Mouse (Mus musculus) testis, adult 2 months (tissue): Measurements from ENCODE around the gene Myrfl. TPM values are rescaled to one million over a fixed set of nuclear protein-coding genes. Genes with fewer than 3 reads are reported as not detected.

Experiments
- H3K27ac ChIP-seq: fragments of 200-500 bp; 2 replicates; pipeline ENCODE4 v1.5.1; 2012; ENCODE audit warnings: low read depth, low read length; ENCODE audit not compliant: control insufficient read depth, insufficient read depth
- H3K27me3 ChIP-seq: fragments of 200-500 bp; 2 replicates; pipeline ENCODE4 v1.6.1; 2012; ENCODE audit warnings: mild to moderate bottlenecking, low read length, moderate library complexity; ENCODE audit not compliant: control insufficient read depth, insufficient read depth
- H3K36me3 ChIP-seq: fragments of 200-500 bp; 2 replicates; pipeline ENCODE4 v1.6.1; 2012; ENCODE audit warnings: mild to moderate bottlenecking, low read length; ENCODE audit not compliant: control insufficient read depth, insufficient read depth
- H3K4me1 ChIP-seq: fragments of 200-500 bp; 2 replicates; pipeline ENCODE4 v1.6.1; 2012; ENCODE audit warnings: low read length; ENCODE audit not compliant: control insufficient read depth, insufficient read depth
- H3K4me3 ChIP-seq: fragments of 200-500 bp; 2 replicates; pipeline ENCODE4 v1.5.1; 2012; ENCODE audit warnings: low read depth, mild to moderate bottlenecking, low read length, moderate library complexity, mixed read lengths; ENCODE audit not compliant: control insufficient read depth
- CTCF ChIP-seq: fragments of 200-500 bp; IDR thresholded peaks from 2 replicates; pipeline ENCODE4 v1.5.1; 2012; ENCODE audit warnings: low read depth, mild to moderate bottlenecking, inconsistent platforms, low read length, moderate library complexity; ENCODE audit not compliant: control insufficient read depth, insufficient read depth, insufficient replicate concordance
- POLR2A ChIP-seq: fragments of 200-500 bp; IDR thresholded peaks from 2 replicates; pipeline ENCODE4 v1.6.1; 2012; ENCODE audit warnings: low read depth, mild to moderate bottlenecking, inconsistent platforms, low read length, moderate library complexity; ENCODE audit not compliant: control insufficient read depth
- polyA plus RNA-seq: library from polyadenylated mRNA; depleted of rRNA; stranded (reverse); fragments of >200 nt; gene quantifications from 2 replicates; pipeline ENCODE4 v1.2.3, GENCODE M21; 2012

Myrfl gene
- polyA plus RNA-seq, 1 experiment, result 0.09 TPM

DNA sequence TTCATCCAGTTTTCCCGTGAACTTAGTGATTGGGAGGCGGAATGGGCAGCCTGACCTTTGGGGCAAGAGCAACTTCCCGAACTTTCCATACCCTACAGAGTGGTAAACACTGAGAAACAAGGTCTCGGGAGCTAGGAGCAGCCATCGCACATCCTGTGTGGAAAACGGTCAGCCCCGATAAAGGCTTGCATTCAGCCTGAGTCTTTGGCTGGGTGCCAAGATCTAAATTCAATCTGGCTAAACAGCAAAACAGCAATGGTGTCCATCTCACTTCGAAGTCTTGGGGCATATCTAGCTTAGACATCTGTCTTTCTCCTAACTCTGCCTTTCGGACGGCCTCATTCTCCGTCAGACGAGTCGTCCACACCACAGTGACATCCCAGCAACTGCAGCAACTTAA is 128.1 kb downstream of the Myrfl start:
- Histone ChIP-seq H3K27ac (no peak overlapping the region), H3K27me3 (no peaks in the 10 kb centered on the region), H3K36me3 (no peaks in the 10 kb centered on the region), H3K4me3 (no peak overlapping the region), H3K4me1 (no peaks in the 10 kb centered on the region)
- no peak for TF ChIP-seq POLR2A
- no peak for TF ChIP-seq CTCF

DNA sequence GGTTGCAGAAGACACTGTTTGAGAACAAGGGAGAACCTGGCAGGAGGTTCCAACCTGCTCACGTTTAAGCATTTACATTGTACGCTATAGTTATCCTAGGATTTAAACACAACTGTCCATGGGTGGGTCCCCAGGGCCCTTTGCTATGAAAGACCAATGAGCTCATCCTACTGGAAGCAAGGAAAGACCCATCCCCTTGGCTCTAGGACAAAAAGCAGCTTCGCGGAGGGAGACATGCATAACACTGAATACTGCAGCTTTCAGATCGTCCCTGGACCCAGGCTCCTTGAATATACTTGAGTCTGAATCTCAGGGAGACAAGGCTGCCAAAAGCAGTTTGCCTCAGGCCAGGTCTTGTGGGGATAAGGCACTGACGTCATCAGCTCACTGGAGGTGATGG is 130.2 kb downstream of the Myrfl start:
- Histone ChIP-seq H3K27me3 (no peaks in the 10 kb centered on the region), H3K4me3 (no peak overlapping the region), H3K4me1 (peaks cover 4% of the 10 kb centered on the region), H3K36me3 (no peaks in the 10 kb centered on the region), H3K27ac (no peak overlapping the region)
- TF ChIP-seq POLR2A (no peak), CTCF (no peak)

DNA sequence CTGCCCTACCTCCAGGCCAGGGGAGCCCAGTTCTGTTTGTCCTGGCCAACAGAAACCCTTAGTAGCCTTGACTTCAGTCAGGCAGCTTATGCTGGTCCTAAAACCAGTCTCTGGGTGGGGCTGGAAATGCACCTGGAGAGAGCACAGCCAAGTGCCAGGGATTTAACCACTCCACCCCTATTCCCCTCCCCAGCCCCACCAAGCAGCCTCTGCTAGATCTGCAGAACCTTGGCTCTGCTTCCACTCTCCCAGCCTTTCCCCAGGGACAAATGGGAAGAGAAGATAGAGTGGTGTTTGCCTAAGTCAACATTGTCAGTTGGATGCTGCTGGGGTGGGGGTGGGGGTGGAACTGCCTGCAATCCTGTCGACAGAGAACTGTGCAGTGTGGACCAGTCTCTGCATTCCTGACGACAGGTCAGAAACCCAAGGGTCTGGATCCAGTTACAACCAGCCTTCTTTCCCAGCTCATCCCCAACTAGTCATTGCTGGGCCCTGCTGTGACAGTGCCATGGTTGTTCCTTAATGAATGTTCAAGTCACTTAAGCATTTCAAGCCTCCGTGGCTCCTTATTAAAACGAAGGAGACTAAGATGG is 135.1 kb downstream of the Myrfl start:
- Histone ChIP-seq H3K36me3 (no peaks in the 10 kb centered on the region), H3K4me1 (peaks cover 10% of the 10 kb centered on the region), H3K4me3 (no peak overlapping the region), H3K27ac (no peak overlapping the region), H3K27me3 (no peaks in the 10 kb centered on the region)
- TF ChIP-seq CTCF, result no peak
- no peak for TF ChIP-seq POLR2A

DNA sequence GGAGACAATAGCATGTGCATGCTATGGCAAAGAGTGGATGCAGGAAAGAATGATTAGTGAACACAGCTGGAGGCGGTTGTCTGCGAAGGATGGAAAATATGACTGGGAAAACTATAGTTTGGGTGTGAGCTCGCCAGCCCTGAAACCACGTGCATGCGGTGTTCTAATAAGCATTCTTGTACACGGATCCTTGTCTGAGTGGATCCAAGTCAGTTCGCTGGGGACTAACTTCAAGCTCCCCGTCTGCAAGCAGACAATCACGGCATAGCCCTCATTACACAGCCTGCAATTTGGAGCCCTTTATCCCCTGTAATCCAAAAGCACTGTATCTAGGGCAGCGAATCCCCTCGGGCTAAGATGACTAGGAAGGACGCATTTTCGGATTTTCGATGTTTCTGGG is 136.2 kb downstream of the Myrfl start:
- Histone ChIP-seq H3K27ac (no peak overlapping the region), H3K4me3 (no peak overlapping the region), H3K4me1 (peaks cover 10% of the 10 kb centered on the region), H3K36me3 (no peaks in the 10 kb centered on the region), H3K27me3 (no peaks in the 10 kb centered on the region)
- TF ChIP-seq POLR2A (no peak), CTCF (no peak)

DNA sequence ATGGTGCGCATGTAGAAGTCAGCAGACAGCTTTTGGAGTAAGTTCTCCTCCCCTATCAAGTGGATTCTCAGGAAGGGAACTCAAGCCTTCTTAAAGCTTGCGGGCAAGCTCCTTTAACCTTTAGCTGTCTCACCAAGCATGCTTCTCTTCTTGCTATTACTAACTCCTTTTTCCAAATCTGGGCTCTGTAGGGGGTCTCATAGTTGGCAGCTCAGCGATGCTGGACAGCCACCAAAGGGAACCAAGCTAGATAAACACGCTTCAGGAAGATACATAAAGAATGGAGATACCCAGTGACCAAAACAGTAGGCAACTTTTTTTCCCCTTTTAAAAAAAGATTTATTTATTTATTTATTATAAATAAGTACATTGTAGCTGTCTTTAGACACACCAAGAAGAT is 136.9 kb downstream of the Myrfl start:
- TF ChIP-seq POLR2A, result no peak
- no peak for TF ChIP-seq CTCF
- Histone ChIP-seq H3K27me3 (no peaks in the 10 kb centered on the region), H3K27ac (no peak overlapping the region), H3K4me3 (no peak overlapping the region), H3K36me3 (no peaks in the 10 kb centered on the region), H3K4me1 (peaks cover 10% of the 10 kb centered on the region)

DNA sequence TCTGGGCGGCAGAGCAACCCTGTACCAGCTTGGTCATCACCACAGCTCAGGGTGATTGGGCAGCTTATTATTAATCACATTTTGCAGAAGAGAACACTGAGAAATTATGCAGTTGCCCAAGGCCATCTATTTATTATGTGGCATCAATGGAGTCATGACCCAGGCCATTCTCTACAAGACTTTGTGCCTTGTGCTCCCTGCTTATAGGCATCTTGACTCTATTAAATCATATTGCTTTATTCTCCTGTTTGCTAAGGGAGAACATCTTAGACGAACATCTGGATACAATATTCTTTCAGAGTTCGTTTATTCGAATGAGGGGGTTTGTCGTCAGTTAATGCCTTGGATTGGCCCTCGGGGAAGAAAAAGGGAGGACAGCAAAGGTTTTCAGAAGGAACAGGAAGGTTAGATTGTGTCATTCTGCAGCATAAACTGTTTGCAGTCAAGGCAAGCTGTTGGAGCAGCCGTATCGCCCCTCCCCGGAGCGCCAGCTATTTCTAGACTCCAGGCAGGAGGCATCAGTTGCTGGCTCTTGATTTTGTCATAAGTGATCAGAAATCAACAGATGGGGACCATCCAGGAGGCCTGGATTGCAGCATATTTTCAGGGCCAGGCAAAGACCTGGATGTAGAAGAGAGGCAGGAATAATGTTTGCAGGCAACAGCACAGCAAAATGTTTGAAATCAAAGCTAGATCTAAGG is 140.7 kb downstream of the Myrfl start:
- Histone ChIP-seq H3K4me1 (peaks cover 2% of the 10 kb centered on the region; the same call in 1 of the 2 replicates), H3K36me3 (no peaks in the 10 kb centered on the region), H3K27me3 (no peaks in the 10 kb centered on the region), H3K4me3 (no peak overlapping the region), H3K27ac (no peak overlapping the region)
- TF ChIP-seq CTCF (no peak), POLR2A (no peak)

DNA sequence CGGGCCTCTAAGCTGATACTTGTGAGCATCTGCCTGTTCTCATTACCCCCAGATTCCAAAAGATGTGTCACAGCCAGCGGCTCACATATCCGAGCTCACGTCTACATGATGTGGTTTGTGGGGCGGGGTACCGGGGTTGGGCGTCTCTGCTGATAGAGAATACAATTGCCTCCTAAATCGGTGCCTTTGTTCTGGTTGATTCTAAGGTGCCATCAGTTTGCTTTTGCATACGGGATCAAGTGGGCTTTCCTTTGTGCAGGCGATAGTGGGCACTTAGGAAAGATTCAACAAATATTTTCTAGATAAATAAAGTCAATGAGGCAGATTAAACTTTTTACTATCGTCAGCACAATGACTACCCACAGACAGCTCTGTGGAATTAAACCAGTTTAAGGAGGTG is 141.8 kb downstream of the Myrfl start:
- H3K4me1 ChIP-seq, result no peaks in the 10 kb centered on the region
- H3K27ac ChIP-seq, result no peak overlapping the region
- H3K36me3 ChIP-seq, result no peaks in the 10 kb centered on the region
- TF ChIP-seq POLR2A (no peak), CTCF (no peak)
- H3K4me3 ChIP-seq, result no peak overlapping the region
- no peaks in the 10 kb centered on the region for H3K27me3 ChIP-seq
